8 mouse cellular contexts compared by ENCODE assay signal in the genomic region with DNA sequence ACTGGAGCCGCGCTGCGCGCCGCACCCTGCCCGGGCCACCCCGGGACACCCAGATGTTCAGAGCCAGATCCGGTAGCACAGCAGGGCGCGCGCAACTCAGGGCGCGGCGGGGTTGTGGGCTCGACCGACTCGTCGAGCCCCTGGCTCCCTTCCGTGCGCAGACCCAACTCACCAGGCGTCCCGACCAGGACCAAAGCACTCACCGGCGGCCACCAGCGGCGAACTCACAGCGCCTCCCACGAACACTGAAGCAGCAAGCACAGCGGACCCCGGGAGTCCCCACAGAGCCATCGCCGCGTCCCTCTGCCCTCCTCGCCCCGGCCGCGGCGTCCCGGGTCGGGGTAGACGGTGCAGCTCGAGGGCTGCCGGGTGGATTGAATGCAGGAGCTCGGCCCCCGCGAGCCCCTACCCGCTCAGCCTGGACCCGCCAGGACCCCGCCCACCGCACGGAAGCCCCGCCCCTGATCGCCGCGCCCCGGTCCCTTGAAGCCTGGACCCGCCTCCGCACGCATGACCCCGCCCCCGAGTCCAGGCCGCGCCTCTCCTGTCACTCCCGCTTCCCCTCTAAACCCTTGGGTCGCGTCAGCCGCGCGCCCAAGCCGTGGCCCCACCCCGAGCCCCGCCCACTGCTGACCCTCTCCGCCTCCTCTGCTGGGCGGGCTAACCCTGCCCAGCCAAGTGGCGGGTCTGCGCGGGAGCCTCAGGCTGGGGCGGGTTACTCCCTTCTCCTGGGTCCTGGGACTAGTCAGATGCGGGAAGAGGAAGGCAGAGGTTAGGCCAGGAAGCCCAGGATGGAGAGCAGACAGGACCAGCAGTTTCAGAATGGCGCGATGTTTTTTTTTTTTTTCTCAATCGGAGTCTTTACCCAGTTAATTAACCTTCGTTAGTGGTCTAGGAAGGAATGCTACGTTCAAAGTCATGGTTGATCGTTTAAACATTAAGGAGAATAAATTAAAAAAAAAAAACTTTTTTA. TPM values are rescaled to one million over a fixed set of nuclear protein-coding genes. Genes with fewer than 3 reads are reported as not detected.
DNase-seq lines count a peak whose midpoint lies in the region; ATAC-seq lines count a peak whose summit lies in the region.

TSS of gene Rell1 (minus strand) at position 455 of the 973 bp plus-strand sequence.

- no peaks in the 10 kb centered on the region for H3K9me3 ChIP-seq in hindbrain, embryonic 15.5 days

- H3K4me2 ChIP-seq in hindbrain, embryonic 15.5 days, result peak within 1 kb of the TSS; percentile 91

- peak; percentile 97 for ATAC-seq in hindbrain, embryonic 15.5 days (ENCODE audit: low FRiP score, low read depth)

- H3K9ac ChIP-seq in hindbrain, embryonic 15.5 days, result peak within 1 kb of the TSS; percentile 56

- DNase-seq in T-cell, adult 2 months (ENCODE audit: low spot score), result peak; percentile 90
- DNase-seq in cerebellum, postnatal 36 days, result peak; percentile 96 to 98
- peak; percentile 88 to 90 for DNase-seq in frontal cortex, postnatal 36 days (ENCODE audit: low spot score in 2 of 2)
- DNase-seq in left cerebral cortex, adult 11 months (ENCODE audit: low spot score), result peak; percentile 88
- peak; percentile 98 to 100 for DNase-seq in lung, postnatal 4 days
- DNase-seq in retina, postnatal 7 days (ENCODE audit: low read depth, low spot score), result peak; percentile 88
- peak; percentile 98 for DNase-seq in urinary bladder, adult 2 months (ENCODE audit: low spot score)

- no peaks in the 10 kb centered on the region for H3K27me3 ChIP-seq in hindbrain, embryonic 15.5 days

- peak within 1 kb of the TSS; percentile 64 for H3K27ac ChIP-seq in hindbrain, embryonic 15.5 days (replicated peaks)

- H3K4me1 ChIP-seq in hindbrain, embryonic 15.5 days (replicated peaks), result peaks cover 11% of the 10 kb centered on the region

- 2% methylated on average over 72 of the region's 85 CpGs for WGBS in hindbrain, embryonic 15.5 days

- no peaks in the 10 kb centered on the region for H3K36me3 ChIP-seq in hindbrain, embryonic 15.5 days

- peak within 1 kb of the TSS; percentile 90 for H3K4me3 ChIP-seq in hindbrain, embryonic 15.5 days

RNA-seq across cellular contexts. Expression of gene Rell1, which starts in this region (rescaled TPM):
- polyA plus RNA-seq in hindbrain, embryonic 15.5 days (2015; fragmentation: Nextera tagmentation; extraction: Ambion mirVana), result 8.8 and 9.5 TPM in 2 replicates
- polyA plus RNA-seq in urinary bladder, adult 2 months (2012; rRNA removed), result 21.4 and 24.1 TPM in 2 replicates

Comparison
In these comparisons a context has a peak if more than half of its experiments do, and no peak if none do; other contexts are left out.
1. Peak in every context shown above with its lines: DNase-seq, ATAC-seq, H3K4me3 ChIP-seq and H3K27ac ChIP-seq.